Mouse (Mus musculus): Measurements from ENCODE around the gene Polg2.
"Not testable (repeated sequence)": the region's sequence is repeated elsewhere in the genome, so short reads cannot be mapped to it uniquely, and the experiment has no call there.

- not testable (repeated sequence) for TF ChIP-seq POLR2A (IDR thresholded peaks at IDR 0.05; ENCODE audit: borderline replicate concordance, insufficient read depth, low read length); CTCF (IDR thresholded peaks at IDR 0.05; ENCODE audit: borderline replicate concordance, insufficient read depth, low read depth, low read length)
Observed at GRCm38 (mm10) chr11:106724916-106725235, 54.5 kb downstream of the Polg2 start.

Measured in cerebellum, adult 2 months (tissue).